Mouse (Mus musculus) adrenal gland, postnatal 36 days (tissue): ENCODE results near the gene Ubxn7. TPM values are rescaled to one million over a fixed set of nuclear protein-coding genes. Genes with fewer than 3 reads are reported as not detected.
A peak's percentile ranks its signal among the peaks of the same experiment; 100 is the strongest.

Source experiments
- DNase-seq, 2 experiments: peaks; one replicate each; pipeline ENCODE4 v3.0.0; 2021; ENCODE audit warnings: mixed read lengths in 1 of 2
- total RNA-seq, 2 experiments: library from RNA; stranded (reverse); gene quantifications; 2 replicates each; pipeline ENCODE4 v1.2.3; 2021

Ubxn7 gene
- total RNA-seq, 2 experiments from 2014 or later, result 57.4 to 70.5 TPM

- peak; percentile 41 to 53 for DNase-seq
Measured at GRCm38 (mm10) chr16:32434066-32434465, 102.0 kb downstream of the Ubxn7 start.

GRCm38 (mm10) chr16:32434691-32435090 lies 102.6 kb downstream of the Ubxn7 start:
- peak; percentile 22 to 57 for DNase-seq

- DNase-seq, result no peak
Measured at GRCm38 (mm10) chr16:32436657-32437056, 104.6 kb downstream of the Ubxn7 start.

- no peak for DNase-seq
Measured at GRCm38 (mm10) chr16:32437266-32437665, 105.2 kb downstream of the Ubxn7 start.

DNA sequence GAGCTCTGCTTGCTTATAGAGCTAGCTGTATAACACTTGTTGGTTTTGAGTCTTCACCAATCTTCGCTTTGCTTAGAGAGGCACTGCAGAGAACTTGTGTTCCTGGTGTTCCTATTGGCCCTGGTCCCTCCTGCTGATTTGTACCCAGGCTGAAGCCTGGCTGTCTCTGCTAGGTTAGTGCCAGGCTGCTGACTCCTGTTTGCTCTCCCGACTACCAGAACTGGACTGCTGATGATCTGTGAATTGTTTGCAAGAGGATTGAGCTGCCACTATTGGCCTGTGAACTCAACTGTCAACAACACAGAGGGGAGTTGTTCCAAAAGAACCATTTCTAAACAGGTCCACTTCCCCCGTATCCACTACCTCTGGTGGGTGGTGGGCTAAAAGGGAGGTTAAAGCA lies 109.4 kb downstream of the Ubxn7 start:
- no peak for DNase-seq

Other genes with a start within 250 kb of the Ubxn7 start
- 10 to 100 TPM; 25.9 to 34.1 TPM for gene Pigx, start 232.5 kb upstream of the Ubxn7 start, total RNA-seq
- gene Cep19, start 232.5 kb upstream of the Ubxn7 start, total RNA-seq, result 10 to 100 TPM; 11.7 to 12.6 TPM
- 1 to 10 TPM; 5.3 to 8.2 TPM for gene Nrros, start 166.7 kb upstream of the Ubxn7 start, total RNA-seq
- not detected for gene Bex6, start 152.4 kb upstream of the Ubxn7 start, total RNA-seq
- gene Fbxo45, start 85.1 kb upstream of the Ubxn7 start, total RNA-seq, result 10 to 100 TPM; 20.7 to 21.4 TPM
- 10 to 100 TPM; 13.7 to 14.8 TPM for gene Wdr53, start 85.0 kb upstream of the Ubxn7 start, total RNA-seq
- under 1 TPM in 1 of 2 experiments, not detected in 1; 0.30 TPM for gene Smco1, start 60.8 kb upstream of the Ubxn7 start, total RNA-seq
- 10 to 100 TPM; 24.6 to 27.7 TPM for gene Rnf168, start 54.8 kb upstream of the Ubxn7 start, total RNA-seq
- under 1 TPM in 1 of 2 experiments, not detected in 1; 0.56 TPM for gene Tm4sf19, start 68.2 kb downstream of the Ubxn7 start, total RNA-seq
- 1 to 10 TPM; 6.6 to 7.7 TPM for gene Tctex1d2, start 87.4 kb downstream of the Ubxn7 start, total RNA-seq
- 100 to 1,000 TPM in 1 of 2 experiments, 10 to 100 TPM in 1; 86.1 to 103 TPM for gene Pcyt1a, start 98.7 kb downstream of the Ubxn7 start, total RNA-seq
- under 1 TPM in 1 of 2 experiments, not detected in 1; 0.36 TPM for gene Slc51a, start 155.6 kb downstream of the Ubxn7 start, total RNA-seq
- not detected for gene Zdhhc19, start 164.0 kb downstream of the Ubxn7 start, total RNA-seq